Mouse (Mus musculus): ENCODE data around the gene Tmem145. TPM values are rescaled to one million over a fixed set of nuclear protein-coding genes. Genes with fewer than 3 reads are reported as not detected.
A peak's percentile ranks its signal among the peaks of the same experiment; 100 is the strongest.

Gene Tmem145
- total and polyA plus RNA-seq, 3 experiments = not detected

GRCm38 (mm10) chr7:25326233-25326632 is 20.3 kb downstream of the Tmem145 start:
- no peak overlapping the region for H3K4me3 ChIP-seq (ENCODE audit: low read depth, low read length)
- H3K4me1 ChIP-seq (ENCODE audit: insufficient read depth, low read depth, low read length) = peaks cover 7% of the 10 kb centered on the region
- H3K36me3 ChIP-seq (replicated peaks) = peaks cover 67% of the 10 kb centered on the region
- no peaks in the 10 kb centered on the region for H3K27me3 ChIP-seq (ENCODE audit: insufficient read depth, low read length)
- ATAC-seq (ENCODE audit: extremely low read depth, insufficient number of reproducible peaks, low FRiP score, poor library complexity, severe bottlenecking) = no peak
- TF ChIP-seq POLR2AphosphoS5 (IDR thresholded peaks at IDR 0.05; ENCODE audit: insufficient replicate concordance, low read depth, low read length) = no peak
- no peak for TF ChIP-seq CTCF (IDR thresholded peaks at IDR 0.05; ENCODE audit: low read depth, low read length)
- TF ChIP-seq GATA2 (IDR thresholded peaks at IDR 0.05; ENCODE audit: borderline replicate concordance, low read depth, low read length) = no peak
- no peak for TF ChIP-seq GATA1 (IDR thresholded peaks at IDR 0.05; ENCODE audit: borderline replicate concordance, low read length)
- TF ChIP-seq TAL1 (conservative IDR thresholded peaks at IDR 0.05; ENCODE audit: low read depth, low read length) = no peak
- H3K9me3 ChIP-seq (replicated peaks) = no peaks in the 10 kb centered on the region
- DNase-seq (ENCODE audit: low spot score) = no peak

GRCm38 (mm10) chr7:25333596-25334307 is 27.8 kb downstream of the Tmem145 start:
- peak; percentile 77 for DNase-seq (ENCODE audit: low spot score)

GRCm38 (mm10) chr7:25334472-25334871 is 28.6 kb downstream of the Tmem145 start:
- Histone ChIP-seq H3K4me1 (ENCODE audit: insufficient read depth, low read depth, low read length) (0 out of 2 replicates have a peak, but pooled peaks cover 3% of the 10 kb centered on the region), H3K9me3 (replicated peaks) (no peaks in the 10 kb centered on the region), H3K27me3 (ENCODE audit: insufficient read depth, low read length) (no peaks in the 10 kb centered on the region), H3K4me3 (ENCODE audit: low read depth, low read length) (no peak overlapping the region), H3K36me3 (replicated peaks) (peaks cover 92% of the 10 kb centered on the region)
- TF ChIP-seq TAL1 (conservative IDR thresholded peaks at IDR 0.05; ENCODE audit: low read depth, low read length) (no peak), GATA1 (IDR thresholded peaks at IDR 0.05; ENCODE audit: borderline replicate concordance, low read length) (no peak), POLR2AphosphoS5 (IDR thresholded peaks at IDR 0.05; ENCODE audit: insufficient replicate concordance, low read depth, low read length) (no peak), GATA2 (IDR thresholded peaks at IDR 0.05; ENCODE audit: borderline replicate concordance, low read depth, low read length) (no peak), CTCF (IDR thresholded peaks at IDR 0.05; ENCODE audit: low read depth, low read length) (no peak)
- ATAC-seq (ENCODE audit: extremely low read depth, insufficient number of reproducible peaks, low FRiP score, poor library complexity, severe bottlenecking) (no peak), DNase-seq (ENCODE audit: low spot score) (no peak)

More at GRCm38 (mm10) chr7:25333596-25334307, 27.8 kb downstream of the Tmem145 start:
- no peak for ATAC-seq (ENCODE audit: extremely low read depth, insufficient number of reproducible peaks, low FRiP score, poor library complexity, severe bottlenecking)
- H3K9me3 ChIP-seq (replicated peaks) = no peaks in the 10 kb centered on the region
- peaks cover 93% of the 10 kb centered on the region for H3K36me3 ChIP-seq (replicated peaks)
- H3K27me3 ChIP-seq (ENCODE audit: insufficient read depth, low read length) = no peaks in the 10 kb centered on the region
- TF ChIP-seq GATA1 (IDR thresholded peaks at IDR 0.05; ENCODE audit: borderline replicate concordance, low read length) (no peak), GATA2 (IDR thresholded peaks at IDR 0.05; ENCODE audit: borderline replicate concordance, low read depth, low read length) (no peak), CTCF (IDR thresholded peaks at IDR 0.05; ENCODE audit: low read depth, low read length) (peak; percentile 84), TAL1 (conservative IDR thresholded peaks at IDR 0.05; ENCODE audit: low read depth, low read length) (no peak)
- H3K4me3 ChIP-seq (ENCODE audit: low read depth, low read length) = no peak overlapping the region
- 0 out of 2 replicates have a peak, but pooled peaks cover 3% of the 10 kb centered on the region for H3K4me1 ChIP-seq (ENCODE audit: insufficient read depth, low read depth, low read length)

- DNase-seq (ENCODE audit: low spot score) = no peak
- no peaks in the 10 kb centered on the region for H3K9me3 ChIP-seq (replicated peaks)
- H3K36me3 ChIP-seq (replicated peaks) = peaks cover 91% of the 10 kb centered on the region
- TF ChIP-seq CTCF (IDR thresholded peaks at IDR 0.05; ENCODE audit: low read depth, low read length) (no peak), POLR2AphosphoS5 (IDR thresholded peaks at IDR 0.05; ENCODE audit: insufficient replicate concordance, low read depth, low read length) (no peak), GATA2 (IDR thresholded peaks at IDR 0.05; ENCODE audit: borderline replicate concordance, low read depth, low read length) (no peak), GATA1 (IDR thresholded peaks at IDR 0.05; ENCODE audit: borderline replicate concordance, low read length) (no peak), TAL1 (conservative IDR thresholded peaks at IDR 0.05; ENCODE audit: low read depth, low read length) (no peak)
- H3K4me1 ChIP-seq (ENCODE audit: insufficient read depth, low read depth, low read length) = no peaks in the 10 kb centered on the region
- no peaks in the 10 kb centered on the region for H3K27me3 ChIP-seq (ENCODE audit: insufficient read depth, low read length)
- ATAC-seq (ENCODE audit: extremely low read depth, insufficient number of reproducible peaks, low FRiP score, poor library complexity, severe bottlenecking) = no peak
- H3K4me3 ChIP-seq (ENCODE audit: low read depth, low read length) = no peak overlapping the region
Measured at GRCm38 (mm10) chr7:25339329-25339728, 33.4 kb downstream of the Tmem145 start.

- no peaks in the 10 kb centered on the region for H3K9me3 ChIP-seq (replicated peaks)
- H3K4me3 ChIP-seq (ENCODE audit: low read depth, low read length) = no peak overlapping the region
- no peaks in the 10 kb centered on the region for H3K4me1 ChIP-seq (ENCODE audit: insufficient read depth, low read depth, low read length)
- DNase-seq (ENCODE audit: low spot score) = no peak
- no peak for ATAC-seq (ENCODE audit: extremely low read depth, insufficient number of reproducible peaks, low FRiP score, poor library complexity, severe bottlenecking)
- TF ChIP-seq TAL1 (conservative IDR thresholded peaks at IDR 0.05; ENCODE audit: low read depth, low read length) = no peak
- TF ChIP-seq CTCF (IDR thresholded peaks at IDR 0.05; ENCODE audit: low read depth, low read length) = no peak
- TF ChIP-seq POLR2AphosphoS5 (IDR thresholded peaks at IDR 0.05; ENCODE audit: insufficient replicate concordance, low read depth, low read length) = no peak
- TF ChIP-seq GATA2 (IDR thresholded peaks at IDR 0.05; ENCODE audit: borderline replicate concordance, low read depth, low read length) = no peak
- no peak for TF ChIP-seq GATA1 (IDR thresholded peaks at IDR 0.05; ENCODE audit: borderline replicate concordance, low read length)
- H3K27me3 ChIP-seq (ENCODE audit: insufficient read depth, low read length) = no peaks in the 10 kb centered on the region
- H3K36me3 ChIP-seq (replicated peaks) = peaks cover 91% of the 10 kb centered on the region
Measured at GRCm38 (mm10) chr7:25341000-25341784, 35.3 kb downstream of the Tmem145 start.

GRCm38 (mm10) chr7:25348861-25349260 is 43.0 kb downstream of the Tmem145 start:
- DNase-seq (ENCODE audit: low spot score) (no peak), ATAC-seq (ENCODE audit: extremely low read depth, insufficient number of reproducible peaks, low FRiP score, poor library complexity, severe bottlenecking) (no peak)
- Histone ChIP-seq H3K4me3 (ENCODE audit: low read depth, low read length) (no peak overlapping the region), H3K36me3 (replicated peaks) (peaks cover 93% of the 10 kb centered on the region), H3K4me1 (ENCODE audit: insufficient read depth, low read depth, low read length) (no peaks in the 10 kb centered on the region), H3K9me3 (replicated peaks) (peaks cover 12% of the 10 kb centered on the region), H3K27me3 (ENCODE audit: insufficient read depth, low read length) (no peaks in the 10 kb centered on the region)
- no peak for TF ChIP-seq GATA1 (IDR thresholded peaks at IDR 0.05; ENCODE audit: borderline replicate concordance, low read length)
- TF ChIP-seq POLR2AphosphoS5 (IDR thresholded peaks at IDR 0.05; ENCODE audit: insufficient replicate concordance, low read depth, low read length) = no peak
- TF ChIP-seq GATA2 (IDR thresholded peaks at IDR 0.05; ENCODE audit: borderline replicate concordance, low read depth, low read length) = no peak
- TF ChIP-seq CTCF (IDR thresholded peaks at IDR 0.05; ENCODE audit: low read depth, low read length) = no peak
- no peak for TF ChIP-seq TAL1 (conservative IDR thresholded peaks at IDR 0.05; ENCODE audit: low read depth, low read length)

All from G1E (cell line).